Mouse (Mus musculus) urinary bladder, postnatal 25 days (tissue): ENCODE data around the gene Nrg3.

Experiments
- DNase-seq: peaks from one replicate; pipeline ENCODE4 v3.0.0; 2022; ENCODE audit warnings: low spot score

Nrg3 gene

GRCm38 (mm10) chr14:38959367-38959766, 513.5 kb downstream of the Nrg3 start:
- no peak for DNase-seq

- DNase-seq = no peak
These were observed 535.4 kb downstream of the Nrg3 start for GRCm38 (mm10) chr14:38937481-38937880.

- DNase-seq = no peak
These were observed 536.3 kb downstream of the Nrg3 start for GRCm38 (mm10) chr14:38936483-38937054.

- no peak for DNase-seq
These were observed 549.2 kb downstream of the Nrg3 start for GRCm38 (mm10) chr14:38923652-38924051.

DNA sequence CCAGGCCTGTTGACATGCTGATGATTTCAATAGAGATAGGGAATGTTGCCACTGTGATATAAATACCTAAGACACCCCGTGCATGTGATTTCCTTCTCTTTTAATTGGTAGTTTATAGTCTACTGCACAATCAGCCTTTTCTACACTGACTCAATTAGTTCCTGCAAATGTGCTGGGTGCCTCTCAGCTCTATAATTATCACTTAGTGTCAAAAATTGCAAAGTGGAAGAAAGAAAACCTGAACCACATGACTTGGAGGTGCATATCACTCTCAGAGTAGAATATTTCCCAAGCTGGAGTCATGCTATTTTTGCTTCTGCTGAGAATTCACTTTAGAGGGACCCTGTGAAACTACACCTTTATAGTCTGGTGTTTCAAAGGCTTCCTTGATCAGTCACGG, 552.1 kb downstream of the Nrg3 start:
- no peak for DNase-seq

- no peak for DNase-seq
These were observed 602.3 kb downstream of the Nrg3 start for GRCm38 (mm10) chr14:38870591-38870990.

- DNase-seq = no peak
These were observed 625.3 kb downstream of the Nrg3 start for GRCm38 (mm10) chr14:38847566-38847965.

DNA sequence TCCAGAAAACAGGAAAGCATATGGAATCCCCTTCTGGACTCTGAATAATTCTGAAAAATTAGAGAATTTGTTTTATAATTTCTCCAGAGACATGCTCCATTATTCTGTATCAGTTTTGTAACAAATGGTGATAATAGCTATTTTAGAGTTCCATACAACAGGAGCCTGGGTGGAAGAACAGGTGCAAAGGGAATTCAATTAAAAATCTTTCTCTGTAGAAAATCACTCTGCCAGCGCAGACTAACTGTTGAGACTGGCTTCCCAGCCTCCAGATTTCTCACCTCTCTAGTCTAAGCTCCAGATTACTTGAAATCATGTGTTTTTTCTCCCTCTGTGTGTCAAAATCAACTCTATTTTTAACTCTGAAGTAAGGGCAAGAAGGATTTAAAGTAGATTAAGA, 625.8 kb downstream of the Nrg3 start:
- no peak for DNase-seq

- DNase-seq = no peak
These were observed 637.9 kb downstream of the Nrg3 start for GRCm38 (mm10) chr14:38835006-38835405.

DNA sequence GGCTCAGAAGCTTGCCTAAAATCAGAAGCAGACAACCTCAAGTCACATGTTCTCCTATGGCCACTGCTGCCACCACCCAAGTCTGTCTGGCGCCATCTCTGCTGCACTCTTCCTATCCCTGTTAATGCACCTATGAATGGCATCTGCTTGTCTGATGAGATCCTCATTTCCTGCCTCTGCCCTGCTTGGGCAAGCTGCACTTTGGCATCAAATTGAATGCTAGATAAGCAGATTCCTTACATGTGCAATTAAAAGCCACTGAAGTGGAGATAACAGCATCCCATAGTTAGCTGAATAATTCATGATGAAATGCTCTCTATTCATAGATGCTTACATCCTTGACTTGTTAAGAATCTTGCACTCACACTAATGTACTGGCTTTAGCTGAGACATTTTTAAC, 648.0 kb downstream of the Nrg3 start:
- no peak for DNase-seq

DNA sequence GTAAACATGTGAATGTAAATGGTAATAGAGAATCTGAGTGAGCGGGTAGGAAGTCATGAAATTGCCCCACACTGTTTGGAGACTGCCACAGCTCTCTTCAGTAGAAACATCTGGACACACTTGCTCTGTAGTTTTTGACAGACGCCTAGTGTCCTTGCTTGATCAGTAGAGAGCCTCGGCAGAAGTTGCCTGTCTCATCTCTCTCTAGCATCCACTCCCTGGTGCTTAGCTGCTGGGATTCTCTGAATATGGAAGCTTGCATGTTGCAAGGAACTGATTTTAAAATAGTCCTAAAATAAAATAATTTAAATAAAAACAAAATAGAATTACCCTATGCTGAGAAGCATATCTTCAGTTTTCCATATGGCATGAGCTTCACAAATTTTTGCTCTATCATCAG, 675.9 kb downstream of the Nrg3 start:
- DNase-seq = no peak

DNA sequence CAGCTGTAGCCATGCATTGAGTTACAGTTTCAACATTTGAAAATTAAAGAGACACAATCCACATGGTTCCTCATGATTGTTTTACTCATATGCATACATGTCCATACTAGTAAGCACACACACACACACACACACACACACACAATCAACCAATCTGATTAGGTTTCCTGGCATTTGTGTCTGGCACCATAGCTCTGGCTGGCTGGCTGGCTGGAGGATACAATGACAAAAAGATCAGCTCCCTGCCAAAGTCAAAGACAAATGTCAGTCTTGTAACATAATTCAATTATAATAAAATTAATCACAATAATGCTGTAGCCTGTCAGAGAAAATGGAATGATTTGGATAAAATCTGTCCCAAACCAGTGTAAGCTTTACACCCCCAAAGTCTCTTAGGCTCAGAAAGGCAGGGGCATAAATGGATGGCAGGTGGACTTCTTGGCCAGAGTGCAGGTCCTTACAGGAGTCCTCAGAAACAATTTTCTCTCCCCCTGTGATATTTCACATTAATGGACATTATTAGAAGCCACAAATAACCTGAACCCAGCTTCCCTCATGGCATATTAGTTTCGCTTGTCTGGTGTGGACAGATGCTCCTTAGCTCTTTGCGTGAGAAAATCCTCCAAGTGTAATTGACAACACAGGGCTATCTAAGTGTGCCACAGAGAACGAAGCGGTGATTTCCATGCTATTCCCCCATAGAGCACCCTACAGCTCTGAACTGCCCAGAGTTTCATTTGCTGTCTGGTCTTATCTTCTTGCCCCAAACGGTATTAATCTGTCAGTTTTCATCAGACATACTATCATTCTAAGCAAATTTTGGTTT, 697.4 kb downstream of the Nrg3 start:
- no peak for DNase-seq

DNA sequence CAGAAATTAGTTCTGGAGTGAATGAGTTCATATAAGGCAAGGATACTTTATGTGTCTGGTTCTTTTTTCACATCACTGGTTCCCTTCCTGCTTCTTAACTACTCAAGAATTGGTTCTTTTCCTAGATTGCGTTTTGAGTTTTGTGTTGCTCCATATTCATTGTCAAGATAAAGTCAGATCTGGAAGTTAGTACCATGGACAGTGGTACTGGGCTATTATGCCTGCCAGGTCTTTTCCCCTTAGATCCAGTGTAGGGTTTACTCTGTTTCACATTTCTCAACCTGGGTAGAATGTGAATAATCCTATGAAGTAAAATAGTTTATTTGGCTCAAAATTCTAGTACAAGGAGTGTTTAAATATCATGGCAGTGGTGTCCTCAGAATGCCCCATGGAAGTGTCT, 698.1 kb downstream of the Nrg3 start:
- DNase-seq = no peak

GRCm38 (mm10) chr14:38730465-38730864, 742.4 kb downstream of the Nrg3 start:
- DNase-seq = no peak

- DNase-seq = no peak
These were observed 769.0 kb downstream of the Nrg3 start for GRCm38 (mm10) chr14:38703894-38704293.

DNA sequence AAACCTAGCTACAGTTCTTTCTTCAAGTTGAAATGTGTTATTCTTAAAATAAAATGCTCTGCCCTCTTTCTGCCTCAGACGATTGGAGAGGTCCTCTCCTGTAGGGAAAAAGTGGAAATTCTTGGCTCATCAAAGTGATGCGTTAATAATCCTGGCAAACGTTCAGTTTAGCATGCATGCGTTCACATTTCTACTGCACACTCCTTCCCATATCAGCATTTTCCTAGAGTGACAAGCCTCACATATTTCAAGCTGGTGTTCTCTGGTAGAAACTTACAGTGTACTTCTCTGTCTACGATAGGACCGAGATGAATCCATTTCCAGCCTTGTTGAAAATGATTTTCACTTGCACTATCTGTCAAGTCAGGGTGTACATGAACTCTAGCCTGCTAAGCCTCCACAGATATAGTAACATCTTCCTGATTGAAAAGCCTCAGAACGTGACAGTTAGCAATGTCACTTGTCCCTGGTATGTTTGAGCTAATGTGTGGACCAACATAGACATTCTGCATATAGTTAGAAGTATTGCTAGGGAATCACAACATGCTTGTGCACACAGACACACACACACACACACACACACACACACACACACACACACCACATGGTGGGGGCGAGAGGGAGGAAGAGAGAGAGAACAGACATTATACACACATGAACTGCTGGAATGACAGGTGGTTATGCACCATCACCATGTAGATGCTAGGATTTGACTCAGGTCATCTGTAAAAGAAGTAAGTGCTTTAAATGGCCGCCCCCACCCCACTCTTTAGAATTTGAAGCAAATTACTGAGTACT, 770.1 kb downstream of the Nrg3 start:
- DNase-seq = no peak

- no peak for DNase-seq
These were observed 771.5 kb downstream of the Nrg3 start for GRCm38 (mm10) chr14:38701413-38701812.

DNA sequence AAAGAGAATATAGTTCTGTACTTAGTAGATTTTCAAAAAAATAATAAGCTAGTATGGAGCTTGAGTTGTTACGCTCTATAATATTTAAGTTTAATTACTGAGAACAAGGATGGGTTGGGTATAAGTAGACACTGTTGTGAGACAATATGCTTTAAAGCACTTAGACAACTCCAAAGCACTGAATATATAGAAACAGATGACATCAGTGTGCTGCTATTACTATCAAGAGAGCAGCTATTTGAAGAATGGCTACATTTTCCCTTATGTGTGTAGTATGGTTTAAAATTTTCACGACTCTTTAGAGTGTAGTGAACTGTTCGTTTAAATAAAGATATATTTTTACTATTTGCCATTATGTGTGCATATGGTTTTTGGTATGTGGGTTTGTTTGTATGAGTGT, 771.9 kb downstream of the Nrg3 start:
- DNase-seq = no peak

DNA sequence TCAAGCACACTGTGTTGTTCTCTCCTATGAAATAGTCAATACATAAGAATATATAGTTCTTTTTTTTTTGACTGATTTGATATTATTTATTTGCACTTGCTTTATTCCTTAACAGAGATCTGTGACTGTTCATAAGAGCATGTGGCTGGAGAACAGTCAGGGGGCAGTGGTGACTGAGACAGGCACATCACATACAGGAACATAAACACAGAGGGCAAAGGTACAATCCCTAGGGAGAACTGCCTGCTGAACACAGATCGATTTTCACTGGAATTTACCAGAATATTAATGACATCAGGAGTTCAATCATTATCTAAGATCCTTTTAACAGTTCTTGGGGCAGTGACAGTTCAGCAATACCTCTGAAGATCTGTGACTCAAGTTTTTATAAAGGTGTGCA, 812.9 kb downstream of the Nrg3 start:
- no peak for DNase-seq

DNA sequence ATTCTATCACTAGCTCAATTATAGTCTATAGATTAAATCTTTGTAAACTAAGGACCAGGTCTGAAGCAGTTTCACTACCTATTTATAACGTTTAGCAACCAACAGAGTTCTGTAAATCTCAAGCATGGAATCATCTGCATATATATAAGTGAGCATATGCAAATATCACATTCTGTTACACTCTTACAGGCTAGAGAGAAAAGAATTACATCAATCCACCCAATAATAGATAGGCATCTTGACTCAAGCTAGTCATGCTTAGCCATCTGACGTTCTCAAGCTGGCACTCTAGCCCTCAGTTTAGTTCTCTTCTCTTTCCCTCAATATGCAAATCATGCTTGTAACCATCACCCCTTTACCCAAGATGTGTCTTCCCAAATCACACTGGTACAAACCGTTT, 835.8 kb downstream of the Nrg3 start:
- DNase-seq = no peak

GRCm38 (mm10) chr14:38630114-38630513, 842.8 kb downstream of the Nrg3 start:
- no peak for DNase-seq

DNA sequence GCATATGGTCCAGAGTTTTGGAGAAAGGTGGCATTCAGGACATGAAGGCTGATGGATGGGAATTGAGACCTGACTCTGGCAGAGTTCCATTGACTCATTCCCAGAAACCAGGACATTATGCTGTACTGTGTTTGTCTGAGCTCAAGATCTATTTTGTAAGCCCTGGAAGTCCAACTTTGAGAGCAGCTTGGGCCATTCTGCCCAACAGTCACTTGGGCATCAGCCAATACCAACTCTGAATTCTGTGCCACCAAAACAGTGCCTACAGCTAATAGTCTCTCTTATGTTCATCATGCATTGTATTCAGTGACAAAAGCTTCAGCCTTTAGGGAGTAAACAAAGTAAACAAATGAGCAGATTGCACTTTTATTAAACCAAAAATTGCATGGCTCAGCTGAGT, 843.2 kb downstream of the Nrg3 start:
- DNase-seq = no peak
